Mouse (Mus musculus) cerebellum, adult 8-10 months (tissue): ENCODE results near the gene Ly6g6e.
A peak's percentile ranks its signal among the peaks of the same experiment; 100 is the strongest.
"Not testable (repeated sequence)": the region's sequence is repeated elsewhere in the genome, so short reads cannot be mapped to it uniquely, and the experiment has no call there.

ENCODE experiments used
- DNase-seq: peaks from one replicate; pipeline ENCODE4 v3.0.0; 2022

The Ly6g6e gene

DNA sequence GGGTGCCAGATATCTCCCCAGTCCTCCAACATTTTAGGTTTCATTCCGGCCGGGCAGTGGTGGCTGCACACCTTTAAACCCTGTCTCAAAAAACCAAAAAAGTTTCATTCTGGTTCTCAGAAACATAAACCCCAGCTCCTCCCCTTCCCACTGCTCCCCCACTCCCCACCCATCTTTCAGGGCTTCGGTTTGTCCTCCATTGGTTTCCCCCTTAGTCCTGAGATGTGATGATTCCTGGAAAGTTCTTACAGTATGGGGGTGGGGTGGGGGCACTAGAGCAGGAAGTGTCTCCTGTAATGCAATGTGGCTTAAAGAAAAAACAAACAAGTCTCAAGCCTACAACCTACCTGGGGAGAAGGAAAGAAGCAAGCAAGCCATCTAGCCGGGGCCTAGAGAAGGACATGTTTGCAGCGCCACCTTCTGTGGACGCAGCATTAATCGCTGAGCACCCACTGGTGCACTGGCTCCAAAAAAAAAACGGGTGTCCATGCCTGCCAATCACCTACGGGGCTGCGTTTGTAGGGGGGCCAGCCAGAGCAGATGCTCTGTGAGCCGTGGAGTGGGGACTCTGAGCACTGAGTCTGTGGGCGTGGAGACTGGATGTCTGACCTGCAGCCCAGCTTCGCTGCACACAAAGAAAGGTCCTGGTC is 29.2 kb downstream of the Ly6g6e start:
- DNase-seq: peak; percentile 66

DNA sequence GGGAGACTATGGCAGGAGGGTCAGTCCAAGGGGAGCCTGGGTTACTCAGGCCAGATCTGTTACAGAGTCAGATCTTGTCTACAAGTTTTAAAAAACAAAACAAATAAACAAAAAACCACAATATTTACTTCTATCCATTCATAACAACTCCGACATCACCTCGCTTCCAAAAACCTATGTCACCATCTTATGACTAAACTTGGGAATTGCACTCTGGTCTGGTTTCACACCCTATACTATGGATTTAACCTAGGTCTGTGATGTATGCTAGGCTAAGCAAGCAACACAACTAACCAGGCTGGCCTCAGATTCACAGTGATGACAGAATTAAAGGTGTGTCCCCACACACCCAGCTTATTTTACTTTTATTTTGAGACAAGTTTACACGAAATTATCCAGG is 29.8 kb downstream of the Ly6g6e start:
- DNase-seq: no peak

DNA sequence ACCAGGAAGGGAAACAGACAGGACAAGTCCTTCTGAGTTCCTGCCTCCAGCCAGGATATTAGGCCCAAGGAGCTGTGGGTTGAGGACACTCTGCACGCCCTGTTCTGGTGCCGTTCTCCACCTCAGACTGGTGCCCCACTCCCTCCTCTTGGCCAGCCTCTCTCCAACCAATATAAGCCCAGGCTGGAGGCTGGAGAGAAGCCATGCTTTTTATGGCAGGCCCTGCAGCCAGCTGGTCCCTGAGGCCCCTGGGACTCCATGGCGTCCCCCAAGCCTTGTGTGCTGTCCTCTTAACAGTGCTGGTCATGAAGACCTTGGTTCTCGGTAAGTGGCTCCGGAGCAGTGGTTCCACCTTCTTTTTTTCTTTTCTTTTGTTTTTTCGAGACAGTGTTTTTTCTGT is 31.4 kb downstream of the Ly6g6e start, which contains the start of gene Ly6g5c:
Gene Ly6g5c, plus strand, starts transcription at position 183 of the 400 bp plus-strand sequence.
- no peak for DNase-seq

DNA sequence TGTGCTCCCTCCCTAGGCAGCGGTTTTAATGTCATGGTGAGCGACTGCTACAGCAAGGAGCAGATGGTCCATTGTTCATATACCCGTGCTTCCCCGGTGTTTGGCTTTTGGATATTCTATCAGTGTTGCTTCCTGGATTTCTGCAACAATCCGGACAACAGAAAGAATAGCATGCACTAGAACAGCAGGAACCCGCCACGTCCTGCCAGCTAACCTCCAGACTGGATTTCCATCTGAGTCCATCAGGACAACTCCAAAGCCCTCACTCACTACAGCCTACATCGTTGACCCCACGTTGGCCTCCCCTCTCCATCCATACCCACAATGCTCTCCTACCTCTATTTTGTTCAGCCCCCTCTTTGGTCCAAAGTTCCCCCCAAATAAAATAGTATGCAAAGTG is 35.1 kb downstream of the Ly6g6e start:
- no peak for DNase-seq

DNA sequence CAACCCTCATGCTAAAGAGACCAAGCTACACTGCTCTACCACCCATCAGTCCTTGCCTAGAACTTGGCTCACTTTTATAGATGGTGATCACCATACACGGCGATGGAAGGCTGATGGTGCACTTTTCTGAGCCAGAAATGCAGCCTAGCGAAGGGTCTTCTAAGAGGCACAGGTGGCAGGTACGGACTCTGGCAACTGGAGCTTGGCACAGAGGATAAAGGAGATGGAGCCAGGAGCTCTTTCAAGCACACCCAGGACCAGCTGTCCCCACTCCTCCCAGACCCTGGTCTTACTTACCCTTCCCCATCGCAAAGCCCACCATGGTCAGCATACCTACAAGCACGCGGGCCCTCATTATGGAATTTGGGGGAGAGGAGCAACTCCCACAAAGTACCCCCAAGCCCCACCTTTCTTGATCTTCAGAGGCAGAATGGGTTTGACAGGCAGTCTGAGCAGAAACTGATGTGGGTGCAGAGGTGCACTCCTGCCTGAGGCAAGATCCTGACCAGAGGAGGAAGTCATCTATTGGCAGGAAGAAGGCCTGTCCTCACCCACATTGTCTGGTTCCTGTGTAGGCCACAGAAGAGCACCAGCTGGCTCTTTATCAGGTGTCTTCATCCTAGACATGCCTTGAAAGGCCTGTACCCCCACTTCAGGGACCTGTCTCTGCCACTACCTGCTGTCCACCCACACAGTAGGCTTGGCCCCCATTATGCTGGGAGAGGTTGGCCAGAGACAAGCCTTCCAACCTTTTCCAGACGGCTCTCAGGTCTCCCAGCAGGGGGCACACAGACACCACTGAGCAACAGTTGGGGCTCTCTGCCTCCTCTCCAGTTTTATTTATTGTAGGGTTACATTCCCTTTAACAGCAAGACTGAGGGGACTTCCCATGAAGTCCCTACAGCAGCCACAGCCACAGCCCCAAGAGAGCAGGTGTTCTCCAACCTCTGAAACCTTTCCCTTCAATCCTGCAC is 38.6 kb downstream of the Ly6g6e start, which contains the start of gene Ly6g5b:
Gene Ly6g5b, minus strand, starts transcription at position 383 of the 974 bp plus-strand sequence.
- no peak for DNase-seq

DNA sequence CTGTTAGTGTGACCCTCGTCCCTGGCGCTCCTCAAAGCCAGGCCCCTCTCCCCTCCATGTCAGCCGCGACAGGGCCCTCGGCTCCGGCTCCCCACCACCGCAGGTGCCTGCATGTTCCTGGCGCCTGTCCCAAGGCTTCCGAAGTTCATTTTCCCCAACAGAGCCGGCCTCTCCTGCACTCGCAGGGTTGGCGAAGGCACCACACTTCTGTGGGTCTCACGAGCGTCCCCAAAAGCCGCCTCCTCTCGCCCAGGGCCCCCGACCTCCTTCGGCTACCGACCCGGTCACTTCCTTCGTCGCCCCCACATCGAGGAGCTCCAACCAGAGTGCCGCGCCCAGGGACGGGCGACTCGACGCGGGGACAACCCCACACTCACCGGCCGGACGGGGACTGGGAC is 44.0 kb downstream of the Ly6g6e start:
- DNase-seq: no peak

DNA sequence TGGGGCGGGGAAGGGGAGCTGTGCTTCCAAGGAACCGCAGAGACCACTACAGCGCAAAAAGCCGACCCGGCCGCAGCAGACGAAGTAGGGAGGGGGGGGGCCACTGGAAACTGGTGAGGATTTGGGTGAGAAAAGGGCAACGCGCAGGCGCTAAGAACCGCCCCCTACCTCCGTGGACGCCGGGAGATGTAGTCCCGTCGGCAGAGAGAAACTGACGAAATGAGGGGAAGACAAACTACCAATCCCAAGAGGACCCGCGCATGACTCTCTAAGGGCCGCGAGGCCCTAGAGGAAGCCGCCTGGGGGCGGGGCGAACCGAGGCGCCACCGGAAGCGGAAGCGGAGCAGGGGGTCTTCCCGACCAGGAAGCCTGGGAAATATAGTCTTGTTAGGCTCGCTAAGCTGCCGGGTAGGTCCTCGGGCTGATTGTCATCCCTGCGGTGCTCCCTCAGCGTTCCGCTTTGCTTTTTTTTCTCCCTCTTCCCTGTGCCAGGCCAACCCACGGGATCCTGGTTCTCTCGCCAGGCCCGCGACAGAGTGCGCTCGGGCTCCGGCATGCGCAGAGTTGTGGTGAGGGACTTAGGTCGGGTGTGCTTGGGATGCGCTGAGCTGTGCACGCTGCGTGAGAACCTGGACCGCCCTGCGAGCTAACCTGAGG is 44.6 kb downstream of the Ly6g6e start, which contains the start of gene Gpank1:
Gene Gpank1, plus strand, starts transcription at position 313 of the 657 bp plus-strand sequence.
- peak; percentile 96 for DNase-seq

DNA sequence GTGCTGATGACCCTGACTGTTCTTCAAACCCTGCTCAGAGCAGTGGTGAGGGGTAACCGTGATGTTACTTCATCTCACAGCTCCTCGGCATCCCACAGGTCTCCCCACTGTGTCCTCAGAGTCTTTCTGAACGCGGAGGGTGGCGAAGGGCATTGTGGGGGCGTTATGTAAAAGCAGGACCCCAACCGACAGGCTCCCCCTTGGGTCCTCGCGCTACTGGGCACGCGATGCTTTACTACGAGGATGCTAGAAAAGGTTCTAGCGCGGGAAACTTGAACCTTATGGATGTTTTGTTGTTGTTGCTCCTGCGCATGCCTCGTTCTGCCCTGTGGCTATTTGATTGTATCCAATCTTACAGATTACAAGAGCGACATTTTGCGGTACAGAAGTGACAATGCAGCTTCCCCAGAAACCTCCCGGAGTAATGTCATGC is 45.2 kb downstream of the Ly6g6e start, which contains the start of gene Csnk2b:
Gene Csnk2b, minus strand, starts transcription at position 183 of the 433 bp plus-strand sequence.
- DNase-seq: peak; percentile 67

DNA sequence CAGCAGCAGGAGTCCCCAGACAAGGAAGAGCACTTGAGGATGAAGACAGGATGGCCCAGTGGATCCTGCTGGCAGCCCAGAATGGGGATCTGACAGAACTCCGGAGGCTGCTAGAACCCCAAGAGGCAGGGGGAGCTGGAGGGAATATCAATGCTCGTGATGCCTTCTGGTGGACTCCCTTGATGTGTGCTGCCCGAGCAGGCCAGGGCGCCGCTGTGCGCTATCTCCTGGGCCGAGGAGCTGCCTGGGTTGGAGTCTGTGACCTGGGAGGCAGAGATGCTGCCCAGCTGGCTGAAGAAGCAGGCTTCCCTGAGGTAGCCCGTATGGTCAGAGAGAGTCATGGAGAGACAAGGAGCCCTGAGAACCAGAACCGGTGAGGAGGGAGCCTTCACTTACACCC is 46.6 kb downstream of the Ly6g6e start:
- not testable (repeated sequence) for DNase-seq

DNA sequence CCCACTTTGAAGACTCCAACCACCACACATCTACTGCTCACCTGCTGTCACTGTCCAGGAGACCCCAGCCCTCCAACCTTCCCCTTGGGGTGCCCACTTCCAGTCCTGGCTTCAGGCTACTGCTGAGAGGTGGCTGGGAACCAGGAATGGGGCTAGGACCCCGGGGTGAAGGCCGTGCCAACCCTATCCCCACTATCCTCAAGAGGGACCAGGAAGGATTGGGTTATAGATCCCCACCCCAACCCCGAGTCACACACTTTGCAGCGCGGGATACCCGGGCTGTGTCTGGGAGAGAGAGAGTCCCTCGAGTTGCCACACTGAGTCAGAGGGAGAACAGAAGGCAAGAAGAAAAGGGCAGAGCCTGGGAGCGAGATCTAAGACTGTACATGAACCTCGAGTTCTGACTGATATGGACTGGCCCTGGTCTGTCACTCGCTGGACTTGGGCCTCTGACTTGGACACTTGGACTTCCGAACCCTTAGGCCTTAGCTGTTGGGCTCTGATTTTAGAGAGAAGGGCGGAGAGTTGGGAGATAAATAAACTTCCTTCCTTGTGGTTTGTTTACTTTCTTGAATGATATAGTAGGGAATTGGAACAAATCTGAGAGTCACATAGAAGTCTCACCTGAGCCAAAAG is 47.7 kb downstream of the Ly6g6e start:
- not testable (repeated sequence) for DNase-seq

DNA sequence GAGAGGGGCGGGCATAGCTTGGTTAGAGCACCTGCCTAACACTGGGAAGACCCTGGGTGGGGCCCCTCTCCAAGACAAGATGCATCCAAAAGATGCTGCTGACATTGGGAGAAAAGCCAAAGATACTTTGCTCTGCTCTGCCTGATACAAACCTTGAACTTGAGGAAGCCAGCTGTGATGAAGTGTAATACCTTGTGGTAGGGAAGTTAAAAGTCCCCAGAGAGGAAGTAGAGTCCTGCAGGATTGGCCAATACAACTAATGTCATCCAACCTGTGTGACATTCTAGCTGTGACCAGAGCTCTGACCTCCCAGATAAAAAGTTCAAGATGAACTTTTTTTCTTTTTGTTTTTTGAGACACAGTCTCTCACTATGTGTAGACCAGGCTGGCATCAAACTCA is 48.4 kb downstream of the Ly6g6e start:
- no peak for DNase-seq

DNA sequence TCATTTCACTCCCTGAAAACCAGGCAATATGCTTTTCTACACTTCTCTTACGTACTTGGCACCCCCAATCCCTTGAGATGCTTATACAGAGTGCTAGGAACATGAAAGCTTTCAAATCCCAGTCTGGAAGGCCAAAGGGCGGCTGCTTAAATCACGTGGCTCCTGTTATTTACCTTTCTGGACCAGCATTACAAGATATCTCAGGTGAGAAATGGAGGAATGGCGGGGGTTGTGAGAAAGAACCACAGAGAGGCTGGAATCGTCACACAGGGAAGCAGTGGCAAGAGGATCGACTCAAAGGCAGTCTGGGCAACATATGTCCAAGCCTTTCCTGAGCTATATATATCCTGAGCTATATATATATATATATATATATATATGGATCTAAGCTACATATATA is 48.9 kb downstream of the Ly6g6e start:
- no peak for DNase-seq

DNA sequence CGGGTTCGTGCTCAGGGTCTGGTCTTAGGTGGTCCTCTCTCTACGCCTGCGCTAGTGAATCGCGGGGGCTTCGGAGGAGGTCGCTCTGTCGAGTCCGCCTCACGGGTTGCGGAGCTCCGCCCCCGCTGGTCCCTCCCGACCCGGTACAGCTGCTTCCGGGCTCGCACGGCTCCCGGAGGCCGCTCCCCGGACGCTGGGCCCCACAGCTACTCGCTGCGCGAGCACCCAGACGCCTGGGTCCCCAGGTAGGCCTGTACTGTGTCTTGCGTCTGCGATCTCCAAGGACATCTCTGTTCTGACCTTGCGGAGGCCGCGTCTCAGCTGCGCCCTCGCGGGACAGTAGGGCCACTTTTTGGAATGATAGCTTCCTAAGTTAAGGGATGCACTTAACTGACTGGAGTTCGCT is 49.5 kb downstream of the Ly6g6e start, which contains the start of gene D17H6S53E:
Gene D17H6S53E, plus strand, starts transcription at position 168 of the 406 bp plus-strand sequence.
- DNase-seq: peak; percentile 63

DNA sequence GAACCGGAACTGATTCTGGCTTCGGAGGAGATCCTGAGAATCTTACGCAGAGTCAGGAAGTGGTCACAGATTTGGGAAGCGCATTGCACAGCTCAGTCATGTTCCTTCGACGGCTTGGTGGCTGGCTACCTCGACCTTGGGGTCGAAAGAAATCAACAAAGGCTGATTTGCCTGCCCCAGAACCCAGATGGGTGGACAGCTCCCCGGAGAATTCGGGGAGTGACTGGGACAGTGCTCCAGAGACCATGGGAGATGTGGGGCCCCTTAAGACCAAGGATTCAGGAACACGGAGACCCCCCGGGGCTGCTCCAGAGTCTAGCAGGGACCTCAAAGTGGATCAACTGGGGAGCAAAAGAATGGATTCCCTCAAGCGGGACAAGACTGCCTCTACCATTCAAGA is 50.3 kb downstream of the Ly6g6e start:
- no peak for DNase-seq
